Mouse (Mus musculus) forebrain, embryonic 13.5 days (tissue): ENCODE measurements around the gene Psapl1. TPM values are rescaled to one million over a fixed set of nuclear protein-coding genes. Genes with fewer than 3 reads are reported as not detected.
"Not testable (repeated sequence)": the region's sequence is repeated elsewhere in the genome, so short reads cannot be mapped to it uniquely, and the experiment has no call there.

Experiments used
- ATAC-seq: fragments of 200-750 bp; cut with Nextera tagmentation; 2 replicates; pipeline ENCODE4 v1.8.0; 2017
- H3K27ac ChIP-seq: fragments of 300-500 bp; sonication (generic); 2 replicates; pipeline ENCODE4 v1.5.1; 2015; ENCODE audit warnings: inconsistent platforms, mild to moderate bottlenecking, moderate library complexity
- H3K27me3 ChIP-seq: fragments of 300-500 bp; sonication (generic); 2 replicates; pipeline ENCODE4 v1.6.1; 2015; ENCODE audit warnings: mild to moderate bottlenecking, inconsistent platforms
- H3K36me3 ChIP-seq: fragments of 300-500 bp; sonication (generic); 2 replicates; pipeline ENCODE4 v1.6.1; 2015; ENCODE audit warnings: mild to moderate bottlenecking, inconsistent platforms; ENCODE audit not compliant: poor library complexity, severe bottlenecking
- H3K4me1 ChIP-seq: fragments of 300-500 bp; sonication (generic); 2 replicates; pipeline ENCODE4 v1.6.1; 2015; ENCODE audit warnings: inconsistent platforms
- H3K4me2 ChIP-seq: fragments of 300-500 bp; sonication (generic); 2 replicates; pipeline ENCODE4 v1.6.1; 2015; ENCODE audit warnings: inconsistent platforms, mild to moderate bottlenecking, moderate library complexity
- H3K4me3 ChIP-seq: fragments of 300-500 bp; sonication (generic); 2 replicates; pipeline ENCODE4 v1.5.1; 2015; ENCODE audit warnings: mild to moderate bottlenecking, inconsistent platforms
- H3K9ac ChIP-seq: fragments of 300-500 bp; sonication (generic); 2 replicates; pipeline ENCODE4 v1.6.1; 2015; ENCODE audit warnings: mild to moderate bottlenecking, inconsistent platforms
- H3K9me3 ChIP-seq: fragments of 300-500 bp; sonication (generic); replicated peaks from 2 replicates; pipeline ENCODE4 v1.6.1; 2016; ENCODE audit warnings: inconsistent platforms
- WGBS: fragments of 180-500 bp; shearing (Covaris S2); methylation state at CpG from one replicate; pipeline ENCODE4 v1.1.7; 2015; 5-methylcytosine and 5-hydroxymethylcytosine counted together
- polyA plus RNA-seq: library from polyadenylated mRNA; unstranded; fragments of >200 nt; fragmentation: Nextera tagmentation; extraction: Ambion mirVana; gene quantifications from 2 replicates; pipeline ENCODE4 v1.2.1, GENCODE M21; 2015

Gene Psapl1
- polyA plus RNA-seq, 1 experiment from 2014 or later, result 0.06 TPM

DNA sequence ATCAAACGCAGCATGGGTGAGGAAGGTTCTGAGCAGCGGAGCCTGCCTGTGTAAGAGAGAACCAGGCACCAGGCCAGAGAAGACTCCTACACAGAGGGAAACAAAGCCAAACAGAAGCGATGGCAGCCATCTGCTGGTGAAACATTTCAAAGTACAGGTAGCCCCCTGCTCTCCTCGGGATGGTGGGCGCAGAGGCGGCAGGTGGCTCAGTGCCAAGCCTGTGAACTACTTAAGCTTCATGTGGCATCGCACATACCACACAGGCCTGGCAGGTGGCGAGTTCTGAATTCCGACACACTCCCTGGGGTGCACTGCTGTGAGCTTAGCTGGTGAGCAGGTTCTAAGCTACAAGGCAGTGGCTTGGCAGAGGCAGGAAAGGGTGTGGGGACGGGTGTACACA, 9.5 kb downstream of the Psapl1 start:
- no peaks in the 10 kb centered on the region for H3K36me3 ChIP-seq
- no peak overlapping the region for H3K9ac ChIP-seq
- H3K27me3 ChIP-seq, result no peaks in the 10 kb centered on the region
- no peak overlapping the region for H3K27ac ChIP-seq
- 69% methylated on average over 10 of the region's 10 CpGs for WGBS
- H3K4me2 ChIP-seq, result no peak overlapping the region
- H3K4me1 ChIP-seq, result no peaks in the 10 kb centered on the region
- 0 out of 2 replicates have a peak, but pooled peaks have one; percentile 58 for ATAC-seq
- H3K9me3 ChIP-seq, result peaks cover 7% of the 10 kb centered on the region
- no peak overlapping the region for H3K4me3 ChIP-seq

DNA sequence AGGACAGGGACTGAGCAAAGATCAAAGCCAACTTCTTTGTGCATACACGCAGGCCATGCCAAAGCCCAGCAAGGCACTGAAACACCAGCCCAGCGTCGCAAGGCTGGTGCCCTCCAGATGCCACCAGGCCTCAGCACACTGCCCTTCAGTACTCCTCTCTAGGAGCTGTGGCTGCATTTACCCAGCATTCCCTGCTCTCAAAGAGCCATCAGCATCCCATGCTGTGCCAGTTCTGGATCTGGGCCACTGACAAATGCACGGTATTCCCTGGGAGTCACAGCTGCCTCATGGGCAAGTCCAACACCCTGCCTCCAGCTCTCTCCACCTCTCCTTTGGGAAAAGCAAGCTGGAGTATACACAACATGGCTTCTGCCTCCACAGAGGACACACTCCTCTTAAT, 16.3 kb downstream of the Psapl1 start:
- H3K4me2 ChIP-seq, result no peak overlapping the region
- no peaks in the 10 kb centered on the region; the same call in 1 of the 2 replicates for H3K9me3 ChIP-seq
- WGBS, result 75% methylated on average over 4 of the region's 4 CpGs
- ATAC-seq, result no peak
- H3K4me3 ChIP-seq, result no peak overlapping the region
- H3K36me3 ChIP-seq, result no peaks in the 10 kb centered on the region
- peaks cover 16% of the 10 kb centered on the region for H3K4me1 ChIP-seq
- H3K9ac ChIP-seq, result no peak overlapping the region
- no peak overlapping the region for H3K27ac ChIP-seq
- no peaks in the 10 kb centered on the region for H3K27me3 ChIP-seq

DNA sequence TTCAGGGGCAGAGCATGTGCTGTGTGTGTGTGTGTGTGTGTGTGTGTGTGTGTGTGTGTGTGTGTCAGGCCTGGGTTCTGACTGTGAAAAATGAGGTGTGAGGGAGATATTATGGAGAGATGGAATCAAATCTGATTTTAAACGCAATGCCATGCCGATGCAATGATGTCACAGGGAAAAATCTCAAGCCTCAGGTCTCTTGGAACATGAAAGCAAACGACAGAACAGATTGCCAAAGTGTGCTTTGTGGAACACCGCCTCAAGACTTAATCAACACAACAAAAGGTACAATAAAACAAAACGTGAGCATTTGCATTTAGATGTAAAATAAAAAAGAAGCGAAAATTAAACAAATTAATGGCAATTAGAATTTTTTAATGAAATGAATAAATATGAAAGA, 16.8 kb downstream of the Psapl1 start:
- WGBS, result 32% methylated on average over 6 of the region's 6 CpGs
- no peak overlapping the region for H3K27ac ChIP-seq
- no peak overlapping the region for H3K4me3 ChIP-seq

DNA sequence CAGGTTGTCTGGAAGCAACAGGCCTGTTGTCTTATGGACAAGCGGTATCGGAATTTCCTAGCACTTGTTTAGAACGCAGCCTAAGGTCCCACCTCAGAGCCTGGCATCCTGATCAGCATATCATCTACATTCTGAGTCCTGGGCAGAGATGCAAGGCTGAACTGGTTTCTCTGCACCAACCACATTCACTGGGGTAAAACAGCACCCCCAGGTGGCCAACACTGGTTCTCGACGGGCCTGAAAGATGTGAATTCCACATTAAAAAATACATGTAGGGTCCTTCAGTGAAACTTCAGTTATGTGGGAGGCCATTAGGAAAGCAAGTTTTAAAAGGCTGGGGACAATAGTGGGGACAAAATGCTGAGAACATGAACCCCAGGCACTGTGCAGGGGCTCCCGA, 20.0 kb downstream of the Psapl1 start:
- Histone ChIP-seq H3K27ac (no peak overlapping the region), H3K4me1 (peaks cover 36% of the 10 kb centered on the region), H3K36me3 (no peaks in the 10 kb centered on the region), H3K9me3 (no peaks in the 10 kb centered on the region), H3K4me3 (no peak overlapping the region), H3K9ac (no peak overlapping the region), H3K27me3 (no peaks in the 10 kb centered on the region), H3K4me2 (no peak overlapping the region)
- ATAC-seq, result 0 out of 2 replicates have a peak, but pooled peaks have one; percentile 34
- 51% methylated on average over 6 of the region's 6 CpGs for WGBS

More for the DNA sequence above, 16.8 kb downstream of the Psapl1 start:
- H3K27me3 ChIP-seq, result no peaks in the 10 kb centered on the region
- H3K9me3 ChIP-seq, result no peaks in the 10 kb centered on the region; the same call in 1 of the 2 replicates
- no peak for ATAC-seq
- H3K36me3 ChIP-seq, result no peaks in the 10 kb centered on the region
- no peak overlapping the region for H3K4me2 ChIP-seq
- H3K4me1 ChIP-seq, result peaks cover 20% of the 10 kb centered on the region
- no peak overlapping the region for H3K9ac ChIP-seq

DNA sequence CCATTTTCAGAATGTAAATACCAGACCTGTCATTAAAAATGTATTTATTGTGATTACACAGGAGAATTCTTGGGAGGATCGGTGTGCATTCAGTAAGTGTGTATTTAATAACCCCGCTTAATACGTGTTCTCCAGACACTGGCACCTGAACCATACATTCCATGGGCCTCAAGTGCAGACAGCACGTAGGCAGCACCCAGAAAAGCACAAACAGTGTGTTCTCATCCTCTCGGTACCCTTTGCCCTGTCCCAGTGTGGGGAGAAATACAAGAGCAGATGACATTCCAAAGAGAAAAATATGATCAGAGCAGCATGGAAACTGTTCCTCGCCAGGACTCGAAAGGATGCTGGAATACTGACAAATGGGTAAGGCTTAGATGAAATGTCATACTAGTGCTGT, 22.0 kb downstream of the Psapl1 start:
- no peak overlapping the region for H3K4me3 ChIP-seq
- WGBS, result 75% methylated on average over 7 of the region's 7 CpGs
- H3K9me3 ChIP-seq, result no peaks in the 10 kb centered on the region
- H3K4me2 ChIP-seq, result no peak overlapping the region
- H3K9ac ChIP-seq, result no peak overlapping the region
- no peak overlapping the region for H3K27ac ChIP-seq
- no peaks in the 10 kb centered on the region for H3K27me3 ChIP-seq
- H3K4me1 ChIP-seq, result peaks cover 39% of the 10 kb centered on the region
- ATAC-seq, result no peak
- H3K36me3 ChIP-seq, result no peaks in the 10 kb centered on the region

DNA sequence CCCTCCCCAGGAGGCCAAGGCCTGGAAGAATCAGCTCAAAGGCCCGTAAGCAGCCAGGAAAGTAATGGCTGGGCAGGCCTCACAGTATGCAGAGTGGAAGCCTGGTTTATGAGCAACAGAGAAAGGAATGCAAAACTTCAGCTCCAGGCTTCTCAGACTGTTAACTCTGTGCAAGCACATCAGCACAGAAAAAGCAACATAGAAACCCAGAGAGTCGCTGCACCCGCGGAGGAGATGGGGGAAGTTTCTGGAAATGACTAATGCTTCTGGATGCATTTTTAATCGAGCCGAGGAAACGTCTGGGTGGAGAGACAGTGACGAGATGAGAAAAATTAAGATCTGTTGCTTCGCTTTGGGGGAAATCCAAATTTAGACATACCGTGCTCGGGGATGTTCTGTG, 22.5 kb downstream of the Psapl1 start:
- no peaks in the 10 kb centered on the region for H3K36me3 ChIP-seq
- H3K4me2 ChIP-seq, result no peak overlapping the region
- H3K4me1 ChIP-seq, result peaks cover 34% of the 10 kb centered on the region
- no peaks in the 10 kb centered on the region for H3K9me3 ChIP-seq
- no peaks in the 10 kb centered on the region for H3K27me3 ChIP-seq
- 74% methylated on average over 11 of the region's 11 CpGs for WGBS
- no peak overlapping the region for H3K27ac ChIP-seq
- ATAC-seq, result no peak
- H3K9ac ChIP-seq, result no peak overlapping the region
- no peak overlapping the region for H3K4me3 ChIP-seq

DNA sequence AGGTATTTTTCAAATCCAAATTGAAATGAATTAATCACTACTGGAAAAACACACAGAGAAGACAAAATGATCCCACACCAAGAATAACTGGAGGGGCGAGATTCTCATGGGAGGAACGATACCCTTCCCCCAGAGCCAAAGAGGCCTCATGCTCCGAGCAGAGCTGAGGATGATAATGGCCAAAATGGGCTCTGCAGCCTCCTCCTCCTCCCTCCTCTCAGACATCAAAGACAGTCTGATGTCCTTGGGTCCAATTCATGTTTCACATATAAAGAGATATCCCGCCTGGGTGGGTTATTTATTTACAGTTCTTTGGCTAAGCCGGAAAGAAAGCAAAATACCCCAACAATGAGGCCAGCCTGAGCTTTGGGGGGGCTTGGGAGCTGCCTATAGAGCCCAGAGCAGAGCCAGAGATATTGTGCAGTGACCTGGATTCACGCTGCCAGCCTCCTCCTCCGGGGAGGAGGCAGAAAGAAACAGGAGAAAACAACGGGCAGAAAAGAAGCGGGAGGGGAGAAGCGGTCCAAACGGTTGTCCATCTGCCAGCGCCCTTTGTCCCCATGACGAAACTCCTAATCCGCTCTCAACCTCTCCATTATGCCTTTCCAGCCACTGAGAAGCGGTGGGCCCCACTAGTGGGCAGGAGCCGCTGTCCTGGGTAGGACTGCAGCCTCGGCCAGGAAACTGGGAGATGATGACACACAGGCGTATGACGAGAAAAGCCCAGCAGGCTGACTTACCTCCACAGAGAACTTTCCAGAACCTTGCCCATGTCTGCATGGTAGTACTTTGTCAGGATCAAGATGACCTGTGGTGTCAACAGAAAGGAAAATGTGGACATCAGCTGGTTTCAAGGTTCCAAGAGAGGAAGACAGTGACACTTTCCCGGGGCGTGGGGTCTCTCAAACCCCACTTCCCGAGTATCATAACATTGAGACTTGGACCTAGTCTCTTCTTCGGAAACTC, 24.9 kb downstream of the Psapl1 start:
- WGBS, result 24% methylated on average over 23 of the region's 23 CpGs
- H3K4me1 ChIP-seq, result peaks cover 33% of the 10 kb centered on the region
- H3K4me2 ChIP-seq, result peak overlapping the region; percentile 26; the same call in 1 of the 2 replicates
- no peak overlapping the region for H3K4me3 ChIP-seq
- no peaks in the 10 kb centered on the region for H3K27me3 ChIP-seq
- peak; percentile 67 for ATAC-seq
- no peak overlapping the region for H3K9ac ChIP-seq
- H3K9me3 ChIP-seq, result no peaks in the 10 kb centered on the region
- no peaks in the 10 kb centered on the region for H3K36me3 ChIP-seq
- peak overlapping the region; percentile 28 for H3K27ac ChIP-seq

DNA sequence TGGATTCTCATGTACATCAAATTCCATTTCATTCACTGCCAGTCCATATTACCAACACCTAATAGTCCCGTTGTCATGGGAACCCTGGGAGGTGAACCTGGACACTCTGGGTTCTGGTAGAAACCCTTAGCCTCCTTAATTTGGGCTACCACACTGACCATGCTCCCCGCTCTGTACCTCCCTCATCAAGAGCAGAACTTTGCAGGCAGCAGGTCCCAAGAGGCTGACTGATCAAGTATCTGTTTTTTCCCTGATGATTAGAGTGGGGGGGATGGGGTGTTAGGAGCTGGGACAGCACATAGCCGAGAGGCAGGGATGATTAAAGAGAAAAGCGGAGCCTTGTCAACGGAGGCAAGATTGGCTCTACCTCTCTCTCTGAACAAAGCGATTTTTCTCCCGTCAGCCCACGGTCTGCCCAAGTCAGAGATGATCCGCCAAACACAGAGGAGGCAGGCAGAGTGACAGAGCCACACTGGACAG, 26.5 kb downstream of the Psapl1 start:
- WGBS, result 66% methylated on average over 9 of the region's 9 CpGs
- H3K4me1 ChIP-seq, result peaks cover 32% of the 10 kb centered on the region
- H3K27ac ChIP-seq, result no peak overlapping the region; the same call in 1 of the 2 replicates

DNA sequence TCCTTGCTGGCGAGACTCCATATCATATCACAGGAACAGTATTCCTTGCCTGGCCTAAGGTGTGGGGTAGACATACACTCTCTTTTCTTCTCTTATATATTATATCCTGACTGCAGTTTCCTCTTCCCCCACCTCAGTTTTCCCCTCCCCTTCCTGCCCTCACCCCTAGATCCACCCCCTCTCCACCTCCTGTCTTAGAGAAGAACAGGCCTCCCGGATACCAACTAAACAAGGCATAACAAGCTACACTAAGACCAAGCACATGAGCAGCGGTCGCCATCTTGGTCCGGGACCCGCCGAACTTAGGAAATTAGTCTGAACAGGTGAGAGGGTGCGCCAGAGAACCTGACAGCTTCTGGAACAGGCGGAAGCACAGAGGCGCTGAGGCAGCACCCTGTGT, 33.7 kb downstream of the Psapl1 start:
- not testable (repeated sequence) for H3K9ac ChIP-seq, H3K4me3 ChIP-seq, H3K4me1 ChIP-seq, H3K4me2 ChIP-seq, H3K27me3 ChIP-seq, H3K36me3 ChIP-seq, ATAC-seq, H3K27ac ChIP-seq, H3K9me3 ChIP-seq
- WGBS, result 95% methylated on average over 8 of the region's 10 CpGs

More for the DNA sequence above, 26.5 kb downstream of the Psapl1 start:
- Histone ChIP-seq H3K4me3 (no peak overlapping the region), H3K4me2 (no peak overlapping the region), H3K36me3 (no peaks in the 10 kb centered on the region), H3K9me3 (no peaks in the 10 kb centered on the region), H3K27me3 (no peaks in the 10 kb centered on the region), H3K9ac (no peak overlapping the region)
- peak; percentile 34; the same call in 1 of the 2 replicates for ATAC-seq

DNA sequence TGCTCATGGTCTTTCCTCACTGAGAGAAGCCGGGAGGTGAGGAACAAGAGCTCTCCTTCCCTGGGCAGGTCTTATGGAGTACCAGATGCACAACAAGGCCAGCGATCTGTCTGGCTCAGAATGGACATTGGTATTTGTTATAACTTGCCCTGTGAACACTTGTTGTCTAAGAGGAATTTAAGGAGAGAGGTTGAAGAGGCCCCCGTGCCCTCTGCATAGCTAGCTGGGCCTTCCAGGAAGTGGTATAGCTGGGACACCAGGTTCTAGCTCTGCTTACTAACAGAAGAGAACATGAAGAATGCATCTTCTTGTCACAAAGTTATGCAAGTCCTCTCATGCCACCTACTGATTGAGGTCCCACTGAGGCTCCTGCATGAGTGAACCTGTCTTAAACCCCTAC, 44.2 kb downstream of the Psapl1 start:
- Histone ChIP-seq H3K4me2 (no peak overlapping the region), H3K36me3 (no peaks in the 10 kb centered on the region), H3K4me3 (no peak overlapping the region), H3K27ac (no peak overlapping the region), H3K27me3 (no peaks in the 10 kb centered on the region), H3K9ac (no peak overlapping the region), H3K9me3 (no peaks in the 10 kb centered on the region), H3K4me1 (0 out of 2 replicates have a peak, but pooled peaks cover 4% of the 10 kb centered on the region)
- ATAC-seq, result no peak
- WGBS, result 86% methylated on average over 3 of the region's 3 CpGs

DNA sequence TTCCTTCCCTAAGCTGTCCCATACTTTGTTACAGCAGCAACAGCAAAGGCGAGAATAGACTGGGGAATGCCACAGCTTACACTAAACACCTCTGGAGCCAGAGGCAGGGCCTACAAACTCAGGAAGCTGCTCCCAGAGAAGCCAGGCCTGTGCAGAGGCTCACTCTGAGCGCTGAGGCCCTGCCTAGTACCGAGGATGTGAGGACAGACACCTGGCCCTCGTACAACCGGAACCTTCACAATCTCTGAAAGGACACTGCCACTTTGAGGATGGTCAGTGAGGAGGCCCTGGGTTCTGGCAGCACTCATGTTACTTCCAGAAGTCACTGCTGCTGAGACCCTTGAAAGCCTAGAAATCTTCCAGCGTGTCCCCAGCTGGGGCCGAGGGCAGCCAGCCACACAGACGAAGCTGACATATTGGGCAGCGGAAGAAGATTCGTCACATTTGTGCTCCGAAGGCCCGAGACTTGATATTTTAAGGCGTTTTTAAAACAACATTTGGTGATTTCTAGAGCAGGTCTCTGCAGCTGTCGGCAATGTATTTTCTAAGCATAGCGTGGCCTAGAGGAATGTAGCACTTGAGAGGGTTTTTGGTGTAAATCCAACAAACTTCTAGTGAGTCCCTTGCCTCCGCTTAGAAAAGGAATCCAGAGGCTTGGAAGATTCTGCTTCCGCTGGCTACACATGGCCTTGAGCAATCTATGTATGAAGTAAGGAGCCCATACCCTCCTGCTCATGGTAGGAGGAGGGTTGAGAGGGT, 49.1 kb downstream of the Psapl1 start:
- Histone ChIP-seq H3K9me3 (no peaks in the 10 kb centered on the region), H3K9ac (no peak overlapping the region), H3K36me3 (no peaks in the 10 kb centered on the region), H3K4me2 (no peak overlapping the region), H3K4me3 (no peak overlapping the region), H3K4me1 (0 out of 2 replicates have a peak, but pooled peaks cover 4% of the 10 kb centered on the region), H3K27ac (no peak overlapping the region), H3K27me3 (no peaks in the 10 kb centered on the region)
- WGBS, result 92% methylated on average over 17 of the region's 17 CpGs
- ATAC-seq, result no peak
